Mouse (Mus musculus) adrenal gland, adult (tissue): ENCODE measurements at regions not wholly inside any gene's neighbourhood (a gene's known extent, or its start where the extent isn't known, plus 50 kb on each side); places are given as distances from the start of the nearest gene placed in this dataset.

Source experiments
- DNase-seq, 2 experiments: peaks; one replicate each; pipeline ENCODE4 v3.0.0; 2022 to 2023; ENCODE audit warnings: low spot score in 1 of 2; ENCODE audit not compliant: inconsistent age in 2 of 2

DNA sequence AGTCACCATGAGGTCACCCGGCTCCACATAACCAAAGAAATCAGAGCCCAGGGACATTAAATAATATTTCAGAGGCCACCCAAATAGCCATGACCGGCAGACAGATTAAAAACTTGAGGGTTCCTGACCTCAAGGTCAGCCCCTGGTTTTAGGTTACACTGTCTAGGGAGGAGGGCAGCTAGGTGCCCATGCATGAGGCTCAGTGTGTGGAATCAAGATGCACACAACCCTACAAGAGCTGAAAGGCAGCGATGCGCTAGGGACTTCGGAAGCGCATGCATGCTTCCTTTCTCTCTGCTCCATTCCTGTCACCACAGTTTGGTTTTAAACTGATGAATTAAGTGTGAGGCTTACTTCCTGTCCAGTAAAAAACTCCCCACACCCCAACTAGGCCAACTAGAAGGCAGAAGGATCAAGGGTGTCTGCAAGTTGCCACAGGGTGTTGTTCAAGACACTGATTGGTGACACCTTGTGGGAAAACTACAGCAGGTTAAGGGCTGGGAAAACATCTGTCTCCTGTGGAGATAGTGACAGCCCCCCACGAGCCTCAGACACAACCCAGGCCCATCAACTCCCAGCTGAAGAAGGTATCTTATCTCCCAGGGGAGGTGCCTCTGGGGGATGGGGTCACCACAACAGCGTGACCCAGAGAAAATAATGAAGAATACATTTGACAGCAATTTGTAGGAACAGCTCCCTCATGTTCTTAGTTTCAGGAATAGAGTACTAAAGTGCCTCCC is 127.2 kb upstream of the Gdnf start:
- no peak for DNase-seq

- DNase-seq: no peak
Measured at GRCm38 (mm10) chr15:7691251-7691650, 119.4 kb upstream of the Gdnf start.

- no peak for DNase-seq
Measured at GRCm38 (mm10) chr15:7692096-7692495, 118.5 kb upstream of the Gdnf start.

DNA sequence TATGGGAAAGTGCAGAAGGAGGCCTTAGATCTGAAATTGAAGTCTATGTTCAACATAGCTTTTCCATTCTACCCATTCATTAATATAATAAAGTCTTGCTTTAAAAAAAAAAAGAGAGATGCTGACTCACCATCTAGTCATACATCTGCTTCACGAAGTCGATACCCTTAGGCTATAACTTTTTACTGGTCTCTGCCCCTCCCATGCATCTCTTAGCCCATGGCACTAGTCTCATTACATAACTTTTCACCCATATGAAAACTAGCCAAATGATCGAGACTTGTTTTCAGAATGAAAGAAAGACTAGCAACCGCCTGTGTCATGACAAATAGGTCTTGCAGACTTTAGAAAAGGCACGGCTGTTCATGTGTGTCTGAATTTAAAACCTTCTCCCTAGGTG is 116.6 kb upstream of the Gdnf start:
- no peak for DNase-seq

- no peak for DNase-seq
Measured at GRCm38 (mm10) chr15:7697724-7698123, 112.9 kb upstream of the Gdnf start.

- no peak for DNase-seq
Measured at GRCm38 (mm10) chr15:7708836-7709235, 101.8 kb upstream of the Gdnf start.

GRCm38 (mm10) chr15:7714641-7715040 is 96.0 kb upstream of the Gdnf start:
- DNase-seq: no peak

DNA sequence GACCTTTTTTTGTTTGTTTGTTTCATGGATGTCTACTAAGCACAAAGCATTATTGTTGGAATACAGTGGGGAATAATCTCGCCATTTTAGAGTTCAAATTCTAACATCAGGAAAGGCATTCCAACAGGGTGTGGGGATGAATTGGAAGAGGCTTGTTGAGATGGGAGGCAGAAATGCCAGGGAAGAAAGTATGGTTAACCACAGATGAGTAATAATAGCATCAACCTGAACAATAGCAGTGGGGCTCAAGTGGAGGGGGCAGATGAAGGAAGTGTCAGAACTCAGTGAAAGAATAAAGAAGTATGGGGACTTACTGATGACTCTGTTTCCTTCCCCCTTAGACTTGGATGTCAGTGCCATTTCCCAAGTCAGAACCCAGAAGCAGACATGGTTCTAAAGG is 94.5 kb upstream of the Gdnf start:
- DNase-seq: no peak

- no peak for DNase-seq
Measured at GRCm38 (mm10) chr15:7723202-7723721, 87.4 kb upstream of the Gdnf start.

DNA sequence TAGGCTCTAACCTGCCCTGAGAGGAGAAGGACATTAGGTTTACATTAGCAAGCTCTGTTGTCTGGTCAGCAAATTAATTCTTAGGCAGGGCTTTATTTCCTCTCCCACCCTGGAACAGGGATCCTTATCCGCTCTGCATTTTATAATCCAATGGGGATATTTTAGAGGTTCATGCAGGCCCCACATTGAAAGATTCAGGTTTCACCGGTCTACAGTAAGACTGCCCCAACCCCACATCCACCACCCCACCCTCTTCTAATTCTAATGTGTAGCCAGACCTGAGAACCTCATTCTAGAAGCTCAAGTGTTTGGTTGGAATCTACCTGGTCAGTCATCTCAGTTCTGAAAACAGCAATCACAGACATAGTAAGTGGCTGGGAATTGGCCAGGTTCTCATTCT is 86.9 kb upstream of the Gdnf start:
- no peak for DNase-seq

DNA sequence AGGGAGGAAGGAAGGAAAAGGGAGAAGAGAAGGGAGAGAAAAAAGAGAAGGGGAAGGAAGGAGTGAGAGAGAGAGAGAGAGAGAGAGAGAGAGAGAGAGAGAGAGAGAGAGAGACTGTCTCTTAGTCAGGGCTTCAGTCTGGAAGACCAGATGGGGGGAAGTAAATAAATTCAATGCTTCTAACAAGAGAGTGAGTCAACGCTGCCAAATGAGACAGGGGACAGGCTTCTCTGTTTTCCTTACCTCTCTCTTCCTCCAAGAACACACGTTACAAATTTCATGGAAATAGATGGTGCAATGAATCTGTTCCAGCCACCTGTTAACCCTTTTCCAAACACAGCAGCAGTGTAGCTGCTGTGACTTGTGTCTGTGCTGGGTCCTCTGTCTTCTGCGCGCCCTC is 85.1 kb upstream of the Gdnf start:
- no peak for DNase-seq

DNA sequence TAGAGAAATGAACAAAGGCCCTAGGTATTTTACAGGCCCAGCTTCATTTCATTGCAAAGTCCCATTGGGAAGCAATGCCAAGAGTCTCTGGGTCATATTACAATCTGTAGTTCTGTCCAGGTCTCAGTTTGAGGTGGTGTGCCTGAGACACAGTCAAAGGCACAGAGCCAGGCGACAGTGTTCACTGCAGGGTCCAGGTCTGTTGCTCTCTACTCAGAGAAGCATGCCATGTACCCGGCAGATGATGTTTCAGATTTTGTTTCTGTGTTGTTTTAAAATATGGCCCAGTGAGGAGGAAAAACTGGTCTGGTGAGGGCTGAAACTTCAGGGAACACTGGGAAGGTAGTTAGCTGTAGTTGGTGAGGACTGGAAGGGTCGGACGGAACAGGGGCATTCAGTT is 63.1 kb upstream of the Gdnf start:
- DNase-seq: no peak

DNA sequence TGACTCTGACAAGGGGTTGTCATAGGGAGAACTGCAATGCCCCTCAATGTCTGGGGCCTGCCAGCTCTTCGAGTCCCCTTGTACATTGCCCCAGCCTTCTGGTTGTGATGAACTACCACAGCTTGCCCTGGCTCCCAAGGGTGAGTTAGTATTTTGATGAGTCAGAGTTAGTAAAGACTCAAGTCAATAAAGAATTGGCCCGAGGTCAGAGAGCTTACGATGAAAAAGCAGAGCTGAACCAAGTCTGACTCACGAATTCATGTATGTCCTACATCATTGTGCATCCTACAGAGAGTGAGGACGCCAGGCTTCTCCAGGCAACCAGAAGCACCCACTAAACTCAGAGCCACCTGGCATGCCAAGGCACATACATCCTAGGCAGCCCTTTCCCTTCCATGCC is 60.2 kb upstream of the Gdnf start:
- no peak for DNase-seq
